Mouse (Mus musculus) CH12.LX (cell line): ENCODE measurements around the gene Adgrg5. TPM values are rescaled to one million over a fixed set of nuclear protein-coding genes. Genes with fewer than 3 reads are reported as not detected.

ENCODE experiments used
- DNase-seq: peaks from one replicate; pipeline ENCODE4 v3.0.0-alpha.2; 2013; ENCODE audit errors: extremely low read depth
- H3K27ac ChIP-seq: 2 replicates; pipeline ENCODE4 v1.5.1; 2012; ENCODE audit warnings: low read depth, mild to moderate bottlenecking, control low read depth, moderate library complexity; ENCODE audit not compliant: insufficient read depth
- H3K27me3 ChIP-seq: replicated peaks from 2 replicates; pipeline ENCODE3; 2012; ENCODE audit warnings: inconsistent platforms
- H3K36me3 ChIP-seq, 2 experiments: replicated peaks in 1 of 2; 2 replicates each; pipeline versions ENCODE3 to v1.6.1; 2012; ENCODE audit warnings: inconsistent platforms in 1 of 2, low read length in 1 of 2, mild to moderate bottlenecking in 1 of 2, mixed read lengths in 1 of 2, moderate library complexity in 1 of 2; ENCODE audit not compliant: control insufficient read depth in 1 of 2, insufficient read depth in 1 of 2
- H3K4me1 ChIP-seq, 2 experiments: 2 replicates each; pipeline ENCODE4 v1.6.1; 2012; ENCODE audit warnings: inconsistent platforms in 1 of 2, moderate library complexity in 1 of 2; ENCODE audit not compliant: insufficient read depth in 2 of 2, control insufficient read depth in 1 of 2
- H3K4me2 ChIP-seq: 2 replicates; pipeline ENCODE4 v1.6.1; 2012; ENCODE audit warnings: low read depth, mild to moderate bottlenecking, control low read depth; ENCODE audit not compliant: poor library complexity, insufficient read depth, severe bottlenecking
- H3K4me3 ChIP-seq, 3 experiments: fragments of 150-350 bp in 1 of 3; sonication (generic) in 1 of 3; replicated peaks in 1 of 3; 2 replicates each; pipeline versions ENCODE3 to v1.5.1; 2011 to 2012; ENCODE audit warnings: low read depth in 2 of 3, low read length in 2 of 3, mild to moderate bottlenecking in 2 of 3, moderate library complexity in 2 of 3, control low read depth in 1 of 3, improper control_type of control experiment in 1 of 3, inconsistent platforms in 1 of 3, mixed read lengths in 1 of 3; ENCODE audit not compliant: poor library complexity in 1 of 3
- H3K79me2 ChIP-seq: replicated peaks from 2 replicates; pipeline ENCODE4 v1.6.1; 2012; ENCODE audit warnings: mild to moderate bottlenecking, moderate library complexity; ENCODE audit not compliant: control insufficient read depth, poor library complexity, insufficient read depth, severe bottlenecking; ENCODE audit errors: extremely low read depth
- H3K9ac ChIP-seq: 2 replicates; pipeline ENCODE4 v1.6.1; 2012; ENCODE audit warnings: low read depth, mild to moderate bottlenecking, control low read depth, moderate library complexity; ENCODE audit not compliant: insufficient read depth
- H3K9me3 ChIP-seq: replicated peaks from 2 replicates; pipeline ENCODE3; 2012; ENCODE audit warnings: low read length, inconsistent platforms, mixed read lengths
- BHLHE40 ChIP-seq: IDR thresholded peaks from 2 replicates; pipeline ENCODE4 v1.6.1; 2011; ENCODE audit warnings: mild to moderate bottlenecking, low read depth, low read length, improper control_type of control experiment
- CHD1 ChIP-seq: IDR thresholded peaks from 2 replicates; pipeline ENCODE4 v1.6.1; 2012; ENCODE audit warnings: low read depth, low read length, improper control_type of control experiment, inconsistent platforms
- CTCF ChIP-seq, 2 experiments: IDR thresholded peaks in 1 of 2; conservative IDR thresholded peaks in 1 of 2; 2 replicates each; pipeline ENCODE4 v1.5.1; 2011 to 2012; ENCODE audit warnings: low read depth in 2 of 2, low read length in 2 of 2, improper control_type of control experiment in 1 of 2, inconsistent platforms in 1 of 2, mild to moderate bottlenecking in 1 of 2, moderate library complexity in 1 of 2
- E2F4 ChIP-seq: IDR thresholded peaks from 2 replicates; pipeline ENCODE4 v1.6.1; 2011; ENCODE audit warnings: low read depth, low read length, improper control_type of control experiment; ENCODE audit not compliant: insufficient replicate concordance
- ELF1 ChIP-seq: IDR thresholded peaks from 2 replicates; pipeline ENCODE4 v1.6.1; 2014; ENCODE audit warnings: low read depth, mild to moderate bottlenecking, inconsistent platforms, low read length, improper control_type of control experiment
- EP300 ChIP-seq: IDR thresholded peaks from 2 replicates; pipeline ENCODE4 v1.6.1; 2011; ENCODE audit warnings: low read length, improper control_type of control experiment
- ETS1 ChIP-seq: conservative IDR thresholded peaks from 2 replicates; pipeline ENCODE4 v1.6.1; 2012; ENCODE audit warnings: low read depth, mild to moderate bottlenecking, inconsistent platforms, low read length, improper control_type of control experiment, moderate library complexity
- GABPA ChIP-seq: IDR thresholded peaks from 2 replicates; pipeline ENCODE4 v1.6.1; 2012; ENCODE audit warnings: low read depth, low read length, improper control_type of control experiment, inconsistent platforms; ENCODE audit not compliant: insufficient replicate concordance
- IRF4 ChIP-seq: IDR thresholded peaks from 2 replicates; pipeline ENCODE4 v1.6.1; 2014; ENCODE audit warnings: low read depth, mild to moderate bottlenecking, inconsistent platforms, low read length, improper control_type of control experiment
- JUND ChIP-seq: conservative IDR thresholded peaks from 2 replicates; pipeline ENCODE4 v1.6.1; 2011; ENCODE audit warnings: low read depth, low read length, improper control_type of control experiment
- MAX ChIP-seq: IDR thresholded peaks from 2 replicates; pipeline ENCODE4 v1.6.1; 2011; ENCODE audit warnings: low read length, improper control_type of control experiment
- MAZ ChIP-seq: IDR thresholded peaks from 2 replicates; pipeline ENCODE4 v1.6.1; 2012; ENCODE audit warnings: low read depth, mild to moderate bottlenecking, inconsistent platforms, low read length, improper control_type of control experiment, moderate library complexity
- MXI1 ChIP-seq: IDR thresholded peaks from 2 replicates; pipeline ENCODE4 v1.6.1; 2011; ENCODE audit warnings: mild to moderate bottlenecking, low read depth, low read length, improper control_type of control experiment
- MYC ChIP-seq: IDR thresholded peaks from 2 replicates; pipeline ENCODE4 v1.6.1; 2011; ENCODE audit warnings: low read depth, mild to moderate bottlenecking, improper control_type of control experiment, low read length
- NELFE ChIP-seq: IDR thresholded peaks from 2 replicates; pipeline ENCODE4 v1.6.1; 2011; ENCODE audit warnings: low read depth, low read length, improper control_type of control experiment
- NRF1 ChIP-seq: IDR thresholded peaks from 2 replicates; pipeline ENCODE4 v1.6.1; 2014; ENCODE audit warnings: low read depth, mild to moderate bottlenecking, inconsistent platforms, low read length, improper control_type of control experiment, moderate library complexity
- POLR2A ChIP-seq: IDR thresholded peaks from 2 replicates; pipeline ENCODE4 v1.6.1; 2011; ENCODE audit warnings: low read depth, mild to moderate bottlenecking, improper control_type of control experiment, low read length
- RAD21 ChIP-seq: IDR thresholded peaks from 2 replicates; pipeline ENCODE4 v1.6.1; 2011; ENCODE audit warnings: low read depth, mild to moderate bottlenecking, low read length, improper control_type of control experiment, moderate library complexity
- RCOR1 ChIP-seq: conservative IDR thresholded peaks from 2 replicates; pipeline ENCODE4 v1.6.1; 2012; ENCODE audit warnings: low read depth, mild to moderate bottlenecking, inconsistent platforms, low read length, improper control_type of control experiment
- SMC3 ChIP-seq: IDR thresholded peaks from 2 replicates; pipeline ENCODE4 v1.6.1; 2011; ENCODE audit warnings: low read depth, low read length, improper control_type of control experiment
- TBP ChIP-seq: conservative IDR thresholded peaks from 2 replicates; pipeline ENCODE4 v1.6.1; 2011; ENCODE audit warnings: low read depth, low read length, improper control_type of control experiment
- TCF12 ChIP-seq: IDR thresholded peaks from 2 replicates; pipeline ENCODE4 v1.6.1; 2014; ENCODE audit warnings: low read depth, mild to moderate bottlenecking, inconsistent platforms, low read length, improper control_type of control experiment
- UBTF ChIP-seq: IDR thresholded peaks from 2 replicates; pipeline ENCODE4 v1.6.1; 2012; ENCODE audit warnings: low read depth, mild to moderate bottlenecking, inconsistent platforms, low read length, improper control_type of control experiment, moderate library complexity
- USF2 ChIP-seq: conservative IDR thresholded peaks from 2 replicates; pipeline ENCODE4 v1.6.1; 2011; ENCODE audit warnings: low read depth, low read length, improper control_type of control experiment
- ZC3H11A ChIP-seq: IDR thresholded peaks from 2 replicates; pipeline ENCODE4 v1.6.1; 2012; ENCODE audit warnings: low read depth, mild to moderate bottlenecking, inconsistent platforms, low read length, improper control_type of control experiment
- ZMIZ1 ChIP-seq: IDR thresholded peaks from 2 replicates; pipeline ENCODE4 v1.6.1; 2012; ENCODE audit warnings: low read depth, mild to moderate bottlenecking, inconsistent platforms, low read length, improper control_type of control experiment
- ZNF384 ChIP-seq: IDR thresholded peaks from 2 replicates; pipeline ENCODE4 v1.6.1; 2012; ENCODE audit warnings: low read depth, low read length, improper control_type of control experiment, inconsistent platforms
- dilution Hi-C: fragments of 300-500 bp; cut with MboI; formaldehyde crosslinking; loops from 2 replicates; pipeline ENCODE4 v1.14.3; 2020; ENCODE audit warnings: low sequenced_read_pairs; ENCODE audit not compliant: extremely low pct_unique_long_range_greater_than_20kb, extremely low pct_ligation_motif_present
- in situ Hi-C: fragments of 300-500 bp; cut with MboI; formaldehyde crosslinking; loops from 3 replicates; pipeline ENCODE4 v1.14.3; 2019; ENCODE audit warnings: low sequenced_read_pairs, low pct_ligation_motif_present, low pct_unique_long_range_greater_than_20kb, mixed read lengths
- polyA plus RNA-seq: library from polyadenylated mRNA; unstranded; fragments of >175 nt; gene quantifications from 2 replicates; pipeline ENCODE4 v1.2.1, GENCODE M21; 2012; ENCODE audit warnings: low read depth; ENCODE audit not compliant: insufficient read length
- total RNA-seq, 2 experiments: library from RNA; depleted of rRNA; stranded (reverse); fragments of 300-350 nt in 1 of 2; fragments of >200 nt in 1 of 2; gene quantifications; 2 replicates each; pipeline ENCODE4 v1.2.3; 2012 to 2014

The Adgrg5 gene
- total and polyA plus RNA-seq, 3 experiments: 0.81 to 10.0 (median 6.9) TPM

DNA sequence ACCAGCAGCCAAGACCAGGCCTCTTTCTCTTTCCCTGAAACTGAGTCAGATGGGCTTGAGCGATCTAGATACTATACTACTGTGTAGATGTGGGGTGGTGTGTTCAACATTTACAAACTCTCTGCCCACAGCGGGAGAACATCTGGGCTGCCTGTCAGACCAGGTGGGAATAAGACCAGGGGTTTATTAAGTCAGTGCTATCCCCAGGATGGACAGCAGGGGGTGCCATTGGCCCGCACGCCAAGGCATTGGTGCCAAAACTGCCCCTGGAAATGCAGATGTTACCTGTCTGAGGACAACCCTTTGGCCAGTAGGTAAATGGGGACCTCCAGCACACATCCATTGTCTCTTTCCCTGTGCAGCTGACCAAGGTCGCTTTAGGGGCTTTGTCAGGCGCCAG, 19.1 kb downstream of the Adgrg5 start:
- dilution Hi-C loops (no loop called here), in situ Hi-C loops (loop anchor here (5.0 to 10.0 kb wide), 3 partner anchors 60 to 260 kb away; partner anchors contain the start of gene Kifc3)
- H3K27me3 ChIP-seq: peaks cover 3% of the 10 kb centered on the region
- peaks cover 0 to 10% of the 10 kb centered on the region in 2 experiments for H3K36me3 ChIP-seq
- no peak overlapping the region for H3K27ac ChIP-seq
- peak; percentile 65 for DNase-seq
- H3K9me3 ChIP-seq: no peaks in the 10 kb centered on the region
- peaks cover 0 to 20% of the 10 kb centered on the region in 2 experiments; a peak in 3 of 4 replicates for H3K4me1 ChIP-seq
- no peak overlapping the region for H3K4me2 ChIP-seq
- TF ChIP-seq MAX (no peak), TBP (no peak), ZNF384 (no peak), CHD1 (no peak), IRF4 (no peak), ETS1 (no peak), RAD21 (peak; percentile 95), UBTF (no peak), GABPA (no peak), NRF1 (no peak), MXI1 (no peak), E2F4 (no peak), ZMIZ1 (no peak), POLR2A (no peak), MAZ (0 out of 2 replicates have a peak, but pooled peaks have one; percentile 72), CTCF (conservative IDR thresholded peaks at IDR 0.05 in 1 of 2, IDR thresholded peaks at IDR 0.05 in 1 of 2; ENCODE audit: low read depth in 2 of 2, low read length in 2 of 2) (peak; percentile 90 to 92), USF2 (no peak), MYC (no peak), TCF12 (no peak), ELF1 (peak; percentile 76), SMC3 (peak; percentile 90), RCOR1 (no peak), EP300 (no peak), ZC3H11A (peak; percentile 29; the same call in 1 of the 2 replicates), BHLHE40 (no peak), NELFE (no peak), JUND (no peak)
- no peaks in the 10 kb centered on the region for H3K79me2 ChIP-seq
- H3K9ac ChIP-seq: no peak overlapping the region
- H3K4me3 ChIP-seq: no peak overlapping the region
